17 mouse cellular contexts compared by ENCODE assay signal in genomic region chr4:143159336-143159735, GRCm38 (mm10). TPM values are rescaled to one million over a fixed set of nuclear protein-coding genes. Genes with fewer than 3 reads are reported as not detected.
DNase-seq lines count a peak whose midpoint lies in the region; ATAC-seq lines count a peak whose summit lies in the region.
"Had no signal": no experiment of that assay in that cellular context is flagged by ENCODE, and none has a peak within 500 bp of the region (broad histone marks: within the 10 kb centered on the region; RNA-seq: fewer than 3 reads in every experiment).

No protein-coding gene starts in this region.

- 82% methylated on average over 2 of the region's 2 CpGs for WGBS in forebrain, embryonic 13.5 days
- WGBS in forebrain, embryonic 11.5 days: 92% methylated on average over 2 of the region's 2 CpGs
- WGBS in hindbrain, embryonic 13.5 days: 83% methylated on average over 2 of the region's 2 CpGs
- WGBS in hindbrain, embryonic 10.5 days: 91% methylated on average over 2 of the region's 2 CpGs
- 70% methylated on average over 2 of the region's 2 CpGs for WGBS in midbrain, embryonic 15.5 days

- DNase-seq in forebrain, embryonic 11.5 days (ENCODE audit: low spot score): no peak
- DNase-seq in hindbrain, embryonic 10.5 days (ENCODE audit: low spot score): no peak
- DNase-seq in thymus, postnatal 25 days: no peak
- DNase-seq: adrenal gland, adult 2 months; B cell, adult 2 months; cerebellum, adult 2 months; gastrocnemius, postnatal 10 days; heart, postnatal 14 days; kidney, adult 11 months; kidney, postnatal 36 days; lung, adult 2 months had no signal

- H3K36me3 ChIP-seq in forebrain, embryonic 13.5 days (ENCODE audit: poor library complexity, severe bottlenecking): no peaks in the 10 kb centered on the region; the same call in 1 of the 2 replicates
- no peaks in the 10 kb centered on the region for H3K36me3 ChIP-seq in forebrain, embryonic 11.5 days (ENCODE audit: control insufficient read depth, insufficient read depth, low read length)
- H3K36me3 ChIP-seq in hindbrain, embryonic 13.5 days: peaks cover 7% of the 10 kb centered on the region; the same call in 1 of the 2 replicates
- H3K36me3 ChIP-seq in hindbrain, embryonic 10.5 days: peaks cover 32% of the 10 kb centered on the region
- peaks cover 32% of the 10 kb centered on the region for H3K36me3 ChIP-seq in megakaryocyte, embryonic 14.5 days (replicated peaks; ENCODE audit: low read length)
- H3K36me3 ChIP-seq in midbrain, embryonic 15.5 days (replicated peaks): no peaks in the 10 kb centered on the region

- H3K4me3 ChIP-seq in forebrain, embryonic 13.5 days: 0 out of 2 replicates have a peak overlapping the region, but pooled peaks have one; percentile 2
- H3K4me3 ChIP-seq in forebrain, embryonic 11.5 days (ENCODE audit: low read depth, low read length): no peak overlapping the region
- H3K4me3 ChIP-seq in hindbrain, embryonic 13.5 days: no peak overlapping the region
- H3K4me3 ChIP-seq in hindbrain, embryonic 10.5 days: no peak overlapping the region
- peak overlapping the region; percentile 80 for H3K4me3 ChIP-seq in megakaryocyte, embryonic 14.5 days (replicated peaks)
- no peak overlapping the region for H3K4me3 ChIP-seq in midbrain, embryonic 15.5 days
- H3K4me3 ChIP-seq: erythroblast, embryonic 14.5 days had no signal

- H3K27me3 ChIP-seq in forebrain, embryonic 13.5 days: no peaks in the 10 kb centered on the region
- no peaks in the 10 kb centered on the region for H3K27me3 ChIP-seq in forebrain, embryonic 11.5 days (ENCODE audit: control insufficient read depth, insufficient read depth, low read length)
- H3K27me3 ChIP-seq in hindbrain, embryonic 13.5 days: no peaks in the 10 kb centered on the region
- no peaks in the 10 kb centered on the region for H3K27me3 ChIP-seq in hindbrain, embryonic 10.5 days (ENCODE audit: insufficient read depth, poor library complexity, severe bottlenecking)
- H3K27me3 ChIP-seq in megakaryocyte, embryonic 14.5 days (replicated peaks): no peaks in the 10 kb centered on the region
- H3K27me3 ChIP-seq in midbrain, embryonic 15.5 days (replicated peaks): no peaks in the 10 kb centered on the region

- no peak overlapping the region for H3K27ac ChIP-seq in forebrain, embryonic 13.5 days
- no peak overlapping the region for H3K27ac ChIP-seq in forebrain, embryonic 11.5 days (ENCODE audit: low read depth, low read length)
- no peak overlapping the region for H3K27ac ChIP-seq in hindbrain, embryonic 13.5 days
- no peak overlapping the region for H3K27ac ChIP-seq in hindbrain, embryonic 10.5 days
- no peak overlapping the region for H3K27ac ChIP-seq in midbrain, embryonic 15.5 days

- no peaks in the 10 kb centered on the region for H3K9me3 ChIP-seq in forebrain, embryonic 13.5 days (replicated peaks)
- H3K9me3 ChIP-seq in forebrain, embryonic 11.5 days (ENCODE audit: control insufficient read depth, low read length): no peaks in the 10 kb centered on the region
- H3K9me3 ChIP-seq in hindbrain, embryonic 13.5 days: no peaks in the 10 kb centered on the region
- no peaks in the 10 kb centered on the region for H3K9me3 ChIP-seq in hindbrain, embryonic 10.5 days
- H3K9me3 ChIP-seq in megakaryocyte, embryonic 14.5 days: no peaks in the 10 kb centered on the region
- H3K9me3 ChIP-seq in midbrain, embryonic 15.5 days: no peaks in the 10 kb centered on the region

- ATAC-seq in forebrain, embryonic 13.5 days: no peak
- no peak for ATAC-seq in forebrain, embryonic 11.5 days (replicated peaks; ENCODE audit: low FRiP score)
- ATAC-seq in hindbrain, embryonic 13.5 days (ENCODE audit: low FRiP score): no peak
- ATAC-seq in megakaryocyte, adult 5-6 weeks (ENCODE audit: poor library complexity, severe bottlenecking): no peak
- ATAC-seq in midbrain, embryonic 15.5 days (replicated peaks): no peak

- peak overlapping the region; percentile 68 for H3K4me2 ChIP-seq in forebrain, embryonic 13.5 days
- H3K4me2 ChIP-seq in forebrain, embryonic 11.5 days (ENCODE audit: low read depth, low read length, severe bottlenecking): no peak overlapping the region
- H3K4me2 ChIP-seq in hindbrain, embryonic 13.5 days: peak overlapping the region; percentile 71
- 0 out of 2 replicates have a peak overlapping the region, but pooled peaks have one; percentile 8 for H3K4me2 ChIP-seq in midbrain, embryonic 15.5 days

- H3K9ac ChIP-seq in forebrain, embryonic 13.5 days: no peak overlapping the region
- H3K9ac ChIP-seq in forebrain, embryonic 11.5 days (ENCODE audit: low read length): no peak overlapping the region
- H3K9ac ChIP-seq in hindbrain, embryonic 13.5 days: no peak overlapping the region
- no peak overlapping the region for H3K9ac ChIP-seq in midbrain, embryonic 15.5 days

- peaks cover 50% of the 10 kb centered on the region for H3K4me1 ChIP-seq in forebrain, embryonic 13.5 days
- peaks cover 4% of the 10 kb centered on the region for H3K4me1 ChIP-seq in forebrain, embryonic 11.5 days (replicated peaks; ENCODE audit: control insufficient read depth, insufficient read depth, low read length)
- peaks cover 68% of the 10 kb centered on the region for H3K4me1 ChIP-seq in hindbrain, embryonic 13.5 days (replicated peaks)
- peaks cover 46% of the 10 kb centered on the region for H3K4me1 ChIP-seq in hindbrain, embryonic 10.5 days (replicated peaks)
- peaks cover 68% of the 10 kb centered on the region for H3K4me1 ChIP-seq in megakaryocyte, embryonic 14.5 days
- H3K4me1 ChIP-seq in midbrain, embryonic 15.5 days: peaks cover 43% of the 10 kb centered on the region

RNA-seq across cellular contexts. Expression of gene Prdm2, which starts 53.5 kb away (rescaled TPM):
- 17.6 and 18.6 TPM in 2 replicates for polyA plus RNA-seq in forebrain, embryonic 13.5 days (2015; fragmentation: Nextera tagmentation; extraction: Ambion mirVana)
- polyA plus RNA-seq in forebrain, embryonic 11.5 days (2014; fragmentation: Nextera tagmentation; extraction: Ambion mirVana): 15.5 and 17.8 TPM in 2 replicates
- polyA plus RNA-seq in hindbrain, embryonic 13.5 days (2015; fragmentation: Nextera tagmentation; extraction: Ambion mirVana): 17.6 and 18.6 TPM in 2 replicates
- polyA plus RNA-seq in hindbrain, embryonic 10.5 days (2016; fragmentation: Nextera tagmentation; extraction: Ambion mirVana): 14.4 and 15.9 TPM in 2 replicates
- 1.2 and 4.5 TPM in 2 replicates for polyA plus RNA-seq in megakaryocyte, embryonic 14.5 days (2012; ENCODE audit: insufficient read depth, low replicate concordance)
- total RNA-seq in megakaryocyte, adult 5-6 weeks (2015): 24.4 and 29.6 TPM in 2 replicates
- total RNA-seq in megakaryocyte, adult 5-6 weeks (2017): 16.3 and 19.1 TPM in 2 replicates
- 16.5 TPM in 2 replicates for polyA plus RNA-seq in midbrain, embryonic 15.5 days (2015; fragmentation: Nextera tagmentation; extraction: Ambion mirVana)

Comparison
In these comparisons a context has a peak if more than half of its experiments do, and no peak if none do; other contexts are left out.
1. H3K4me3 ChIP-seq: peak in forebrain, embryonic 13.5 days (single experiment) and megakaryocyte, embryonic 14.5 days (single experiment); none in forebrain, embryonic 11.5 days (single experiment), hindbrain, embryonic 13.5 days (single experiment), hindbrain, embryonic 10.5 days (single experiment) and midbrain, embryonic 15.5 days (single experiment).